Mouse (Mus musculus): Measurements from ENCODE around the gene Nrn1l.

DNA sequence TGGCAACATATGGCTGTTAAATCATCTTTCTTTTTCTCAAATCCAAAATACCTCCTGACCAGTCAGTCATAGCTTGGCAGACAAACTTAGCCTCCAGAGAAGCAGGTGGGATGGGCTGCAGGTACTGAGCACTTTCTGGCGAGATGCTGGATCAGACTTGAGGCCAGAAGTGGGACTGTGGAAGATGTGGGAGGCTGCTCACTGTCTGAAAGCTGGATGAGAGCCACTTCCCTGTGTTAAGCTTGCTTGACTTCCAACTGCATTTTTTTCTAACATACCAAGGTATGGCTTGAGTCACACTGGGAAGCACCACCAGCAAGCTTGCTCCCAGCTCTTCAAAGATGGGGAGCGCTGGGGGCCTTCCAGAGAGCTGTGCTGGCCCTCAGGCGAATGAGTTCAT, 31.8 kb downstream of the Nrn1l start:
- TF ChIP-seq GATA1 (IDR thresholded peaks at IDR 0.05; ENCODE audit: low read length), result no peak
- no peak for TF ChIP-seq TAL1 (IDR thresholded peaks at IDR 0.05; ENCODE audit: low read length)

Measured in erythroblast, embryonic 14.5 days (primary cell).